Mouse (Mus musculus): ENCODE measurements around the gene Pnp2. TPM values are rescaled to one million over a fixed set of nuclear protein-coding genes. Genes with fewer than 3 reads are reported as not detected.
"Not testable (repeated sequence)": the region's sequence is repeated elsewhere in the genome, so short reads cannot be mapped to it uniquely, and the experiment has no call there.

Pnp2 gene
- polyA plus RNA-seq, 1 experiment, result 0.08 TPM

DNA sequence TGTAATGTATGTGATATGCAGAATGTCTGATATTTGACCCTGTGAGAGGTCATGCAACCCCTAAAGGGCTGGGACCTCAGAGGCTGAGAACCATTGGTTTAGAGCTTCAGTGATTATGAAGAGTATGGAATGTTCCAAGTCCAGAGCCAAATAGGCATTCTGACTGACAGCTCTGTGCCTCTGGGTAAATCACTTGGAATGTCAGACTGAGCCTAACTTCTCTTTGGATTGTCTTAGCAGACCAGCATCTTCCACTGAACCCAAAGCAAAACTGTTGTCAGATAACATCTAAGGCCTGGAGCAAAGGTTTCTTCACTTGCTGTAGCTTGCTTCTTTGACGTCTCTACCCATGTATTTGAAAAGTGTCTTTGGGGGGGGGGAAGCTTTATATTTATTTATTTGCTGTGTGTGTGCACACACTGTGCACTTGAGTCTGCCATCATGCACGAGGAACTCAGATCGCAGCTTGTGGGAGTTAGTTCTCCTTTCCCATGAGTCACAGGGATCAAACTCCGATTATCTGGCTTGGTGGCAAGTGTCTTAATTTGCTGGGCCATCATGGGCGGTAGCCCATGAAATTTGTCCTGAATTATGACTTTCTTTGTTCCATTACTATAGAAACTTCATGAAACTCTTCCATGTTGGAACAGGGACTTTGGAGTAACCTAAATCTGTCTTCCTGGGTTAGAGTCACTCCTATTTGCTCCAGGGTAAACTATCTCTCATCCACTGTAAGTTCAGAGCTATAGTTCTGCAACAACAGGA, 12.6 kb downstream of the Pnp2 start:
- Histone ChIP-seq H3K4me2 (ENCODE audit: low read depth) (no peak overlapping the region), H3ac (ENCODE audit: control insufficient read depth, insufficient read length) (no peak overlapping the region), H3K27me3 (ENCODE audit: control insufficient read depth, insufficient read depth, insufficient read length) (no peaks in the 10 kb centered on the region), H3K79me2 (ENCODE audit: control insufficient read depth, insufficient read depth) (no peaks in the 10 kb centered on the region), H3K36me3 (ENCODE audit: control insufficient read depth, insufficient read depth) (no peaks in the 10 kb centered on the region), H3K4me3 (no peak overlapping the region)
- TF ChIP-seq MYOD1 (IDR thresholded peaks at IDR 0.05; ENCODE audit: control insufficient read depth in 1 of 3, insufficient read length in 2 of 3, low read depth in 2 of 3) (no peak), SRF (IDR thresholded peaks at IDR 0.05; ENCODE audit: control insufficient read depth, insufficient read length, low read depth) (no peak), REST (IDR thresholded peaks at IDR 0.05; ENCODE audit: insufficient read depth, insufficient read length) (no peak), TCF3 (IDR thresholded peaks at IDR 0.05; ENCODE audit: insufficient read length, low read depth) (no peak), POLR2A (IDR thresholded peaks at IDR 0.05; ENCODE audit: insufficient read length, low read depth) (no peak), CEBPB (IDR thresholded peaks at IDR 0.05; ENCODE audit: insufficient read depth, poor library complexity, severe bottlenecking) (no peak)

DNA sequence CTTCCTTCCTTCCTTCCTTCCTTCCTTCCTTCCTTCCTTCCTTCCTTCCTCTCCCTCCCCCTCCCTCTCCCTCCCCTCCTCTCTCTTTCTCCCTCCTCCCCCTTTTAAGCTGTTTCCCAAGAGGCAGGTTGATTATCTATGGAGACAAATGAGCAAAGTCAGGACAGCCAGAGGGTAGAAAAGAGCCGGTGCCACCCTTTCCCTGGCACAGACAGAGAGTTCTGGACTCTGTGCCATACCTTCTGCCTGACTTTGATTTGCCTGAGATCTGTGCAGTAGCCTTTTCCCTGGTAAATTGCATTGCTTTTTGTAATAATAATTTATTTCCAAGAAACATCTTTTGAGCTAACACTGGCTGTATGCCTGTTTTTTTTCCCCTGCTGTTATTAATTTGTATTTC, 13.2 kb downstream of the Pnp2 start:
- Histone ChIP-seq H3K36me3 (ENCODE audit: control insufficient read depth, insufficient read depth) (no peaks in the 10 kb centered on the region), H3K79me2 (ENCODE audit: control insufficient read depth, insufficient read depth) (no peaks in the 10 kb centered on the region), H3ac (ENCODE audit: control insufficient read depth, insufficient read length) (no peak overlapping the region), H3K27me3 (ENCODE audit: control insufficient read depth, insufficient read depth, insufficient read length) (no peaks in the 10 kb centered on the region), H3K4me2 (ENCODE audit: low read depth) (no peak overlapping the region), H3K4me3 (no peak overlapping the region)
- TF ChIP-seq TCF3 (IDR thresholded peaks at IDR 0.05; ENCODE audit: insufficient read length, low read depth), result no peak

- Histone ChIP-seq H3K4me2 (ENCODE audit: low read depth) (no peak overlapping the region), H3K79me2 (ENCODE audit: control insufficient read depth, insufficient read depth) (no peaks in the 10 kb centered on the region), H3K27me3 (ENCODE audit: control insufficient read depth, insufficient read depth, insufficient read length) (no peaks in the 10 kb centered on the region), H3K36me3 (ENCODE audit: control insufficient read depth, insufficient read depth) (no peaks in the 10 kb centered on the region), H3K4me3 (no peak overlapping the region), H3ac (ENCODE audit: control insufficient read depth, insufficient read length) (no peak overlapping the region)
- TF ChIP-seq POLR2AphosphoS2 (IDR thresholded peaks at IDR 0.05; ENCODE audit: insufficient read length, low read depth) (no peak), MAX (IDR thresholded peaks at IDR 0.05; ENCODE audit: low read depth) (no peak), MYOG (IDR thresholded peaks at IDR 0.05; ENCODE audit: control insufficient read depth in 1 of 3, insufficient read depth in 1 of 3, insufficient read length in 2 of 3, low read depth in 2 of 3) (no peak), USF1 (IDR thresholded peaks at IDR 0.05; ENCODE audit: low read depth) (no peak), SRF (IDR thresholded peaks at IDR 0.05; ENCODE audit: control insufficient read depth, insufficient read length, low read depth) (no peak), E2F4 (IDR thresholded peaks at IDR 0.05; ENCODE audit: insufficient read depth) (no peak), POLR2A (IDR thresholded peaks at IDR 0.05; ENCODE audit: insufficient read length, low read depth) (no peak), MYOD1 (IDR thresholded peaks at IDR 0.05; ENCODE audit: control insufficient read depth in 1 of 3, insufficient read length in 2 of 3, low read depth in 2 of 3) (no peak), TCF12 (IDR thresholded peaks at IDR 0.05; ENCODE audit: insufficient read depth, poor library complexity, severe bottlenecking) (no peak), CEBPB (IDR thresholded peaks at IDR 0.05; ENCODE audit: insufficient read depth, poor library complexity, severe bottlenecking) (no peak), REST (IDR thresholded peaks at IDR 0.05; ENCODE audit: insufficient read depth, insufficient read length) (no peak)
Observed at GRCm38 (mm10) chr14:50969558-50970544, 14.1 kb downstream of the Pnp2 start.

GRCm38 (mm10) chr14:50970822-50971221, 15.0 kb downstream of the Pnp2 start:
- Histone ChIP-seq H3K27me3 (ENCODE audit: control insufficient read depth, insufficient read depth, insufficient read length) (no peaks in the 10 kb centered on the region), H3K4me3 (no peak overlapping the region), H3K4me2 (ENCODE audit: low read depth) (no peak overlapping the region), H3K79me2 (ENCODE audit: control insufficient read depth, insufficient read depth) (no peaks in the 10 kb centered on the region), H3K36me3 (ENCODE audit: control insufficient read depth, insufficient read depth) (no peaks in the 10 kb centered on the region), H3ac (ENCODE audit: control insufficient read depth, insufficient read length) (no peak overlapping the region)
- TF ChIP-seq POLR2A (IDR thresholded peaks at IDR 0.05; ENCODE audit: insufficient read length, low read depth) (no peak), E2F4 (IDR thresholded peaks at IDR 0.05; ENCODE audit: insufficient read depth) (no peak), MYOG (IDR thresholded peaks at IDR 0.05; ENCODE audit: control insufficient read depth in 1 of 3, insufficient read depth in 1 of 3, insufficient read length in 2 of 3, low read depth in 2 of 3) (no peak), REST (IDR thresholded peaks at IDR 0.05; ENCODE audit: insufficient read depth, insufficient read length) (no peak), MYOD1 (IDR thresholded peaks at IDR 0.05; ENCODE audit: control insufficient read depth in 1 of 3, insufficient read length in 2 of 3, low read depth in 2 of 3) (no peak), MAX (IDR thresholded peaks at IDR 0.05; ENCODE audit: low read depth) (no peak), POLR2AphosphoS2 (IDR thresholded peaks at IDR 0.05; ENCODE audit: insufficient read length, low read depth) (no peak), TCF12 (IDR thresholded peaks at IDR 0.05; ENCODE audit: insufficient read depth, poor library complexity, severe bottlenecking) (no peak), USF1 (IDR thresholded peaks at IDR 0.05; ENCODE audit: low read depth) (no peak), TCF3 (IDR thresholded peaks at IDR 0.05; ENCODE audit: insufficient read length, low read depth) (no peak)

- H3K4me3 ChIP-seq; H3K4me2 ChIP-seq (ENCODE audit: low read depth); H3K27me3 ChIP-seq (ENCODE audit: control insufficient read depth, insufficient read depth, insufficient read length); H3ac ChIP-seq (ENCODE audit: control insufficient read depth, insufficient read length); H3K79me2 ChIP-seq (ENCODE audit: control insufficient read depth, insufficient read depth); H3K36me3 ChIP-seq (ENCODE audit: control insufficient read depth, insufficient read depth): not testable (repeated sequence)
Observed at GRCm38 (mm10) chr14:50973054-50973453, 17.3 kb downstream of the Pnp2 start.

Data from myocyte (in vitro differentiated cells).